Mouse (Mus musculus) heart, adult 2 months (tissue): ENCODE measurements around the gene Tenm4. TPM values are rescaled to one million over a fixed set of nuclear protein-coding genes. Genes with fewer than 3 reads are reported as not detected.
A peak's percentile ranks its signal among the peaks of the same experiment; 100 is the strongest.

Source experiments
- DNase-seq, 2 experiments: peaks; one replicate each; pipeline ENCODE4 v3.0.0; 2021
- H3K27ac ChIP-seq: fragments of 200-600 bp; 2 replicates; pipeline ENCODE4 v1.8.1; 2022
- H3K27me3 ChIP-seq: fragments of 200-500 bp; 2 replicates; pipeline ENCODE4 v1.6.1; 2012; ENCODE audit warnings: mild to moderate bottlenecking, low read length, inconsistent platforms, mixed read lengths; ENCODE audit not compliant: control insufficient read depth, insufficient read depth
- H3K36me3 ChIP-seq: fragments of 200-500 bp; 2 replicates; pipeline ENCODE4 v1.6.1; 2012; ENCODE audit warnings: low read length, inconsistent platforms; ENCODE audit not compliant: control insufficient read depth, insufficient read depth
- H3K4me1 ChIP-seq: fragments of 200-500 bp; 2 replicates; pipeline ENCODE4 v1.6.1; 2011; ENCODE audit warnings: low read length; ENCODE audit not compliant: control insufficient read depth, insufficient read depth
- H3K4me3 ChIP-seq: fragments of 200-600 bp; 2 replicates; pipeline ENCODE4 v1.8.1; 2022
- H3K79me2 ChIP-seq: fragments of 200-500 bp; replicated peaks from 2 replicates; pipeline ENCODE4 v1.6.1; 2012; ENCODE audit warnings: mild to moderate bottlenecking, inconsistent platforms, low read length, moderate library complexity, mixed read lengths; ENCODE audit not compliant: control insufficient read depth, insufficient read depth
- H3K9ac ChIP-seq: fragments of 200-500 bp; 2 replicates; pipeline ENCODE4 v1.6.1; 2012; ENCODE audit warnings: low read depth, mild to moderate bottlenecking, control low read depth, inconsistent platforms, low read length, mixed read lengths
- CTCF ChIP-seq: fragments of 200-600 bp; IDR thresholded peaks from 2 replicates; pipeline ENCODE4 v1.8.1; 2022; ENCODE audit warnings: antibody characterized with exemption, mild to moderate bottlenecking, moderate library complexity
- EP300 ChIP-seq: fragments of 200-500 bp; IDR thresholded peaks from 2 replicates; pipeline ENCODE4 v1.6.1; 2011; ENCODE audit warnings: low read depth, low read length, control low read depth; ENCODE audit not compliant: insufficient read depth
- POLR2A ChIP-seq: fragments of 200-500 bp; IDR thresholded peaks from 2 replicates; pipeline ENCODE4 v1.6.1; 2011; ENCODE audit warnings: mild to moderate bottlenecking, low read depth, low read length, control low read depth; ENCODE audit not compliant: insufficient read depth
- WGBS: fragments of 180-500 bp; shearing (Covaris S2); methylation state at CpG from one replicate; pipeline ENCODE4 v1.1.7; 2018; 5-methylcytosine and 5-hydroxymethylcytosine counted together
- intact Hi-C: fragments of 180-260 bp; cut with DNase I; formaldehyde crosslinking; loops from one replicate; pipeline ENCODE4 v1.15.1; 2025
- polyA plus RNA-seq: library from polyadenylated mRNA; depleted of rRNA; stranded (reverse); fragments of >200 nt; gene quantifications from 2 replicates; pipeline ENCODE4 v1.2.3, GENCODE M21; 2012
- total RNA-seq, 2 experiments: library from RNA; stranded (reverse); gene quantifications; 2 replicates each; pipeline ENCODE4 v1.2.3; 2021

Gene Tenm4
- total and polyA plus RNA-seq, 3 experiments, result 0.34 to 1.3 (median 0.74) TPM

DNA sequence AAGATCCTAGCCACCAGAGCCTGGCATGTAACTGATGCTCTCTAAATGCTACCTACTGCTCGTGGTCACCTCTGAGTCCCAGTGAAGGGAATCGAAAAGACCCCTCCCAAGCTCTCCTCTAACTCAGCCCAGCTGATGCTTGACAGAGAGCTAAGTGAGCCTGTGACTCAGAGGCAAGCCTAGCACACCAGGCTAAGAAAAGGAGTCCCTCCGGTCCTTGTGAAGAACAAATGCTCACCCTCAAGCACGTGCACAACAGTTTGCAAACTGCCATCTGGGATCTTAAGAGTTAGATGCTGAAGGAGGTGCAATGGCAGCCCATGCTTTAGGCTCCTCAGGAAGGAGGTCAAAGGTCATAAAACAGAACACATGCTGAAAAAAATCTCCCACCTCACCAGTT lies 380.8 kb downstream of the Tenm4 start:
- no peak for DNase-seq
- TF ChIP-seq CTCF (no peak), POLR2A (no peak), EP300 (no peak)
- Histone ChIP-seq H3K4me3 (no peak overlapping the region), H3K36me3 (no peaks in the 10 kb centered on the region), H3K27me3 (no peaks in the 10 kb centered on the region), H3K79me2 (no peaks in the 10 kb centered on the region), H3K4me1 (no peaks in the 10 kb centered on the region), H3K9ac (no peak overlapping the region), H3K27ac (no peak overlapping the region)
- WGBS, result 80% methylated on average over 4 of the region's 4 CpGs
- intact Hi-C loops, result loop anchor here (10.0 kb wide), 2 partner anchors 397 to 687 kb away; no protein-coding TSS in a partner anchor

DNA sequence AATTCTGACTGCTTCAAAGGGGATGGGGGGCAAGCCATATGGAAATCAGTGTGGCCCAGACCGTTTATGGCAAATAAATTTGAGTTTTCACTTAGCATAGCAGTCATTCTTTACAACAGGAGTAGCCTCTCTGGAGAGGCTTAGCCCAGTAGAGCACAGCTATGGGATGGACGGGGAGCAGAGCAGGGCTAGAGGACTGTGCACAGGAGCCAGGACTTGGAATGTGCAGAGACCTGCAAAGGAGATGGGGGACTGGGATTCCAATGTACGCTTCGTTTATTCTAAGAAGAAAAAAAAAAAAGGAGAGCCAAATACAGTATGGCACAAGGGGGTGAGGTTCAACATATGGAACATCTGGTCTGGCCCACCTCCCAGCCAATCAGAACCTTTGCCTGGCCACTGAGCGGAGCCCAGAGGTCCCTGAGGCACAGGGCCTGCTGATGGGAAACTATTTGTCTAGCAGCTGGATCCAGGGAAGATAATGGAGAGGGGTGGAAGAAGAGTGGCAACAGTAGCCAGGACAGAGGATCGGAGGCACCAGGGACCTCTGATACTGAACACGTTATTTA lies 381.3 kb downstream of the Tenm4 start:
- Histone ChIP-seq H3K79me2 (no peaks in the 10 kb centered on the region), H3K4me1 (no peaks in the 10 kb centered on the region), H3K27me3 (no peaks in the 10 kb centered on the region), H3K4me3 (no peak overlapping the region), H3K36me3 (no peaks in the 10 kb centered on the region), H3K9ac (no peak overlapping the region), H3K27ac (no peak overlapping the region)
- TF ChIP-seq POLR2A (no peak), EP300 (no peak), CTCF (no peak)
- WGBS, result 75% methylated on average over 7 of the region's 7 CpGs
- no peak for DNase-seq
- intact Hi-C loops, result loop anchor here (10.0 kb wide), 2 partner anchors 398 to 688 kb away; no protein-coding TSS in a partner anchor

DNA sequence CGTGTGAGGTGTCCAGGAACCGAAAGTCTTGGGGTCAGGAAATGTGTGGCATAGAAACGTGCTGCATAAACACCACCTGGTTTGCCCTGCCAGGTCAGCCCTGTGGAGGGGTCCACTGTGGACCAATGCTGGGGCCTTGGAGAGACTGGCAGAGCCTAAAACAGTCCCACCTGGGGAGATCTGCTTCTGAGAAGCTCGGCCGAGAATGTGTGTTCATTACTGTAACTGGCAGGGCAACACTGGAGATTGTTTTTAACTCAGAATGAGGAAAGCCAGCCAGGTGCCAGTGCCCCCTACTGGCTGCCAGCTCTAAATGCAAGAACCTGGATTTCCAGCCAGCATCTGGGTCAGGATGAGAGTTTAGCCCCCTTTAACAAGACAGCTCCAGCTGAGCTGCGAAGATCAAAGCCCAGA lies 383.2 kb downstream of the Tenm4 start:
- Histone ChIP-seq H3K4me3 (no peak overlapping the region), H3K79me2 (no peaks in the 10 kb centered on the region), H3K27me3 (no peaks in the 10 kb centered on the region), H3K27ac (no peak overlapping the region), H3K4me1 (no peaks in the 10 kb centered on the region), H3K36me3 (no peaks in the 10 kb centered on the region), H3K9ac (no peak overlapping the region)
- peak; percentile 7 to 37 for DNase-seq
- peak; percentile 92; the same call in 1 of the 2 replicates for TF ChIP-seq CTCF
- TF ChIP-seq POLR2A, result no peak
- no peak for TF ChIP-seq EP300
- 44% methylated on average over 6 of the region's 6 CpGs for WGBS
- intact Hi-C loops, result loop anchor here (10.0 kb wide), 2 partner anchors 399 to 689 kb away; no protein-coding TSS in a partner anchor

DNA sequence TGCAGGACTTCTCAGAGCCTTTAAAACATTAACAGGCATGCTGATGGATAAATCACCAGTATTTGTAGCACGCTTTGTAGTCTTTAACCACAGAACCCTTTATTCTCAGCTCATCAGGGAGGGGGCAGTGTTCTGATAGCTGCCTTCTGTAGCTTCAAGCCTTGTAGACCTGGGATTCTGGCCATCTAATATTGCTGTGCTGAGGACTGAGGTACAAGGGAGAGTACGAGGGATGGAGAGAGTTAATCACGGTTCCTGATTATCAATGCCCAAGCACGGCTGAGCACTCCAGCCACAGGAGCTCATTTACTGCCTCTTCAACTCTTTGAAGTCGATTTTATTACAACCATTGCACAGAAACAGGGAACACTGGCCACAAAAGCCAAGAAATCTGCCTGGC lies 384.2 kb downstream of the Tenm4 start:
- TF ChIP-seq POLR2A (no peak), EP300 (no peak), CTCF (no peak)
- H3K9ac ChIP-seq, result no peak overlapping the region
- H3K79me2 ChIP-seq, result no peaks in the 10 kb centered on the region
- intact Hi-C loops, result loop anchor here (10.0 kb wide), 2 partner anchors 400 to 690 kb away; no protein-coding TSS in a partner anchor
- no peaks in the 10 kb centered on the region for H3K4me1 ChIP-seq
- H3K36me3 ChIP-seq, result no peaks in the 10 kb centered on the region
- WGBS, result 57% methylated on average over 5 of the region's 5 CpGs
- H3K27ac ChIP-seq, result no peak overlapping the region
- no peak for DNase-seq
- H3K4me3 ChIP-seq, result no peak overlapping the region
- H3K27me3 ChIP-seq, result no peaks in the 10 kb centered on the region

DNA sequence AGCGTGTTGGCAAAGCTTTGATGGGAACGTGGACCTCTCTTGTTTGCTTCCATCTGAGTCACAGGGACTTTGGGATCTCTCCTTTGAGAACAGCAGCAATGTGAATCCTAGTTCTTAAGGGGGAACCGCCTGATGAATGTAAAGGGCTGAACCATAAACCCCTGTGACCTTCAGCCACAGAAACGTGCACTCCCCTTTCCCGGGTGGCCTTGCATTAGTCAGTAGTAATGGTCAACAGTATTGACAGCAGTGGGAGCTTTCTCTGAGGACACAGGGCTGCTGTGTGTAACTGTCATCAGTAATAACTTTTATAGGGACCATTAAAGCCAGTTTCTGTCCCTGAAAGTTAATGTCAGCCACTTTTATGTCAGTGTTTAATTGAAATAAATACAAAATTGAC lies 385.7 kb downstream of the Tenm4 start:
- no peak for DNase-seq
- H3K27me3 ChIP-seq, result no peaks in the 10 kb centered on the region
- no peaks in the 10 kb centered on the region for H3K4me1 ChIP-seq
- H3K27ac ChIP-seq, result no peak overlapping the region
- TF ChIP-seq CTCF, result no peak
- no peak for TF ChIP-seq POLR2A
- no peak for TF ChIP-seq EP300
- H3K9ac ChIP-seq, result no peak overlapping the region
- 73% methylated on average over 5 of the region's 5 CpGs for WGBS
- intact Hi-C loops, result loop anchor here (10.0 kb wide), 2 partner anchors 402 to 692 kb away; no protein-coding TSS in a partner anchor
- H3K4me3 ChIP-seq, result no peak overlapping the region
- no peaks in the 10 kb centered on the region for H3K36me3 ChIP-seq
- no peaks in the 10 kb centered on the region for H3K79me2 ChIP-seq

DNA sequence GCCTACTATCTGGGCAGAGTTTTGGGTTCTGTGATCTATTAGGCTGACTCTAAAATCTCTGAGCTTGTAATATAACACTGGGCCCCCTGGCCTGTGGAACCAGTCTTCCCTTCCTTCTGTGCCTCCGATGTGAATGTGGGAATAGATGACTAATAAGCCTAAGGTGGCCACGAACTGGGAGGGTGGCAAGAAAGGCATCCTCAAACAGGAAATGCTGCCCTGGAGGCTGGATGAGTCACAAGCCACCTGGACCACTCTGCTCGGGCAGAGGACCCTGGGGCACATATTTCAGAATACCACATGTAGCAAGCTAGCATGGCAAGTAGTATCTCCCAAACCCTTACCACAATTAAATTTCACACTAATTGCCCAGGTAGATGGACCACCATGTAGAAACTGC lies 391.8 kb downstream of the Tenm4 start:
- TF ChIP-seq EP300, result no peak
- no peak for TF ChIP-seq POLR2A
- no peak for TF ChIP-seq CTCF
- Histone ChIP-seq H3K27ac (no peak overlapping the region), H3K9ac (no peak overlapping the region), H3K79me2 (no peaks in the 10 kb centered on the region), H3K36me3 (no peaks in the 10 kb centered on the region), H3K27me3 (no peaks in the 10 kb centered on the region; the same call in 1 of the 2 replicates), H3K4me3 (no peak overlapping the region), H3K4me1 (no peaks in the 10 kb centered on the region)
- intact Hi-C loops, result no loop called here
- DNase-seq, result no peak
- 40% methylated on average over 3 of the region's 3 CpGs for WGBS
